Mouse (Mus musculus) G1E (cell line): ENCODE results near the gene Gdf11.

Experiments
- CTCF ChIP-seq: IDR thresholded peaks from 2 replicates; pipeline ENCODE4 v1.5.1; 2012; ENCODE audit warnings: low read depth, low read length, inconsistent platforms, mixed read lengths
- POLR2AphosphoS5 ChIP-seq: IDR thresholded peaks from 2 replicates; pipeline ENCODE4 v1.6.1; 2012; ENCODE audit warnings: low read depth, low read length, inconsistent platforms; ENCODE audit not compliant: insufficient replicate concordance
- TAL1 ChIP-seq: conservative IDR thresholded peaks from 2 replicates; pipeline ENCODE4 v1.6.1; 2012; ENCODE audit warnings: low read depth, low read length, inconsistent platforms, mixed read lengths

- TF ChIP-seq CTCF (no peak), TAL1 (no peak), POLR2AphosphoS5 (no peak)
Measured at GRCm38 (mm10) chr10:128909567-128910028, 18.1 kb upstream of the Gdf11 start.
